Mouse (Mus musculus) cerebellum, adult 8-10 months (tissue): Measurements from ENCODE around the gene Kcnk6.
"Not testable (repeated sequence)": the region's sequence is repeated elsewhere in the genome, so short reads cannot be mapped to it uniquely, and the experiment has no call there.

Experiments
- DNase-seq: peaks from one replicate; pipeline ENCODE4 v3.0.0; 2022

Kcnk6 gene

GRCm38 (mm10) chr7:29194230-29194629 is 38.1 kb downstream of the Kcnk6 start:
- DNase-seq, result not testable (repeated sequence)

DNA sequence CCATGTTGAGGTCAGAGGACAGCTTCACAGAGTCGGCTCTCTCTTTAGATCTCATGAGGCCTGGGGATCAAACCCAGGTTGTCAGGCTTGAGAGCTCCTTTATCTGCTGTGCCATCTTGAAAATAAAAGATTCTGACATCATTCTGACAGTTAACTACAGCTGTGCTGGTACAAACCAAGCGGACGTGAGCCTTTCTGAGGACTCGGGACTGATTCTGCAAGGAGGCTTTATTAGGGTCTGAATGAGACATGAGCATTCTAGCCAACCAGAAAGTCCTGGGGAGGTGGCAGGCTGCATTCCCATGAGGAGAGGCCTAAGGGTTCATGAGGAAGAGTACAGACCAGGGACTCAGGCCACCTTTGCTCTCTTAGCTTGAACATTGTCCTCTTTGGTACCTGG is 51.0 kb downstream of the Kcnk6 start:
- DNase-seq, result peak; percentile 17

- no peak for DNase-seq
These were observed 51.5 kb downstream of the Kcnk6 start for GRCm38 (mm10) chr7:29180854-29181236.

DNA sequence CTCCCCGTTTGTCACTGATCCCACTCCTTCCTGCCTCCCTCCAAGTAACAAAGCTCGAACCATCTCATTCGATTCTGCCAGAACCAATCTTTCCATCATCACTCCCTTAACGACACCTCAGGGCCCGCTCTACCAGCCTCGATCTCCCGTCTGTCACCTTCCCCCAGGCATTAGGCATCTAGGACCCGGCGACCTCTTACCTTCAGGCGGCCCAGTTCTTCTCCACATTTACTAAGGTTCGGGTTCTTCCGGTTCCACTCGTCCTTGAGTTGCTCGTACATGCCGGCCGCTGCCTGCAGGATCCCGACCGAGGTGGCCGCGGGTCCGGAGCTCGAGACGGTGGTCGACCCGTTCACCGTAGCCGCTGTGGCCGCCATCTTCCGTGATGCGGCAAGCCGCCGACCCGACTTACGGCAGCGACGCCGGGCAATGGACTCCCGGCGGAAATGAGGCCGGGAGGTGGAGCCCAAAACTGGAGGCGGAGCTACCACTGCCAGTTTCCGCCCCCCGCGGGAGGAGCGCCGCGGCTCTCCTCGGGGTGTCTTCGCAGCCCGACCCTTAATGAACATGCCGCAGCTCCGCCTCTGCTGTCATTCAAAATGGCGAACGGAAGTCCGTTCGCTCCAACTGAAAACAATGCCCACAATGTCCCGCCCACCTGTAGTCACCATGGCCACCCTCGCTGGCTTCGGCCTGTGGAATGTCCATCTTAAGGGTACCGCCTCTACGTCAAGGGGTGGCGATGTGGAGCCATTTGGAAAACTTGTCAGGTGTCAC is 52.0 kb downstream of the Kcnk6 start, which contains the start of gene Psmd8:
Psmd8 (minus strand) TSS at position 625 of the 777 bp plus-strand sequence.
- DNase-seq, result peak; percentile 94

GRCm38 (mm10) chr7:29179323-29179722 is 53.0 kb downstream of the Kcnk6 start:
- peak; percentile 13 for DNase-seq

- DNase-seq, result peak; percentile 21
These were observed 54.2 kb downstream of the Kcnk6 start for GRCm38 (mm10) chr7:29178106-29178505.

GRCm38 (mm10) chr7:29172390-29173016 is 59.8 kb downstream of the Kcnk6 start:
- no peak for DNase-seq
